Comparison of ENCODE assay signal across 19 mouse cellular contexts in the genomic region with DNA sequence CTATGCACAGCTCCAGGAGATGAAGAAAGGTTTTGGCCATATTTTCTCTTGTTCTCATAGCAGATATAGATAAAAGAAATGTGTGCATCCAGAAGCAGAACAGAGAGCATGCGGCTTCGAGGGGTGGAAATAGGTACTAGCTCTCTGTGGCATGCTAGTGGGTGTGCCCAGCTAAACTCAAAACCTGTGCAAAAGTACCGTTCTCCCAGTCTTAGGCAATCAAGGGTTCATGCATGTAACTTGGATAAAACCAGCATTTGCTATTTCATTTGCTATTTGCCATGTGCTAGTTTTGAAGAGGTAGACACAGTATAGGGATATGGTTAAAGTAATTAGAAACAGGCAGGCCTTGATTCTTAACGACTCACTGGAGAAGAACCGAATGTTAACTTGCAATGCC.
A peak's percentile ranks its signal among the peaks of the same experiment; 100 is the strongest.
DNase-seq lines count a peak whose midpoint lies in the region; ATAC-seq and TF ChIP-seq lines count a peak whose summit lies in the region.
"Had no signal": no experiment of that assay in that cellular context is flagged by ENCODE, and none has a peak within 500 bp of the region (broad histone marks: within the 10 kb centered on the region; RNA-seq: fewer than 3 reads in every experiment).

No protein-coding gene starts in this region.

- no peak overlapping the region for H3K4me2 ChIP-seq in forebrain, embryonic 14.5 days (ENCODE audit: low read length)
- no peak overlapping the region for H3K4me2 ChIP-seq in forebrain, embryonic 12.5 days
- H3K4me2 ChIP-seq in liver, postnatal 0 days (ENCODE audit: low read depth, low read length) = no peak overlapping the region
- H3K4me2 ChIP-seq in midbrain, embryonic 11.5 days = no peak overlapping the region
- H3K4me2 ChIP-seq: embryonic facial prominence, embryonic 15.5 days; heart, embryonic 15.5 days; stomach, embryonic 15.5 days had no signal

- H3K27me3 ChIP-seq in forebrain, embryonic 14.5 days (replicated peaks; ENCODE audit: control insufficient read depth, insufficient read depth, low read length) = no peaks in the 10 kb centered on the region
- no peaks in the 10 kb centered on the region for H3K27me3 ChIP-seq in forebrain, embryonic 12.5 days
- no peaks in the 10 kb centered on the region for H3K27me3 ChIP-seq in megakaryocyte, embryonic 14.5 days (replicated peaks)
- H3K27me3 ChIP-seq in liver, postnatal 0 days (ENCODE audit: insufficient read depth, low read length) = no peaks in the 10 kb centered on the region
- H3K27me3 ChIP-seq in midbrain, embryonic 11.5 days (ENCODE audit: control insufficient read depth, insufficient read depth, low read length) = no peaks in the 10 kb centered on the region
- H3K27me3 ChIP-seq: embryonic facial prominence, embryonic 15.5 days; forebrain, embryonic 13.5 days; heart, embryonic 15.5 days; stomach, embryonic 15.5 days had no signal

- H3K4me3 ChIP-seq in forebrain, embryonic 14.5 days (ENCODE audit: low read depth, low read length) = no peak overlapping the region
- no peak overlapping the region for H3K4me3 ChIP-seq in forebrain, embryonic 12.5 days (replicated peaks)
- peak overlapping the region; percentile 29 for H3K4me3 ChIP-seq in megakaryocyte, embryonic 14.5 days (replicated peaks)
- no peak overlapping the region for H3K4me3 ChIP-seq in liver, postnatal 0 days (ENCODE audit: low read depth, low read length)
- H3K4me3 ChIP-seq in midbrain, embryonic 11.5 days (ENCODE audit: low read depth, low read length) = no peak overlapping the region
- H3K4me3 ChIP-seq: embryonic facial prominence, embryonic 10.5 days; embryonic facial prominence, embryonic 15.5 days; forebrain, embryonic 13.5 days; gastrocnemius, adult 2 months; heart, embryonic 10.5 days; heart, embryonic 15.5 days; midbrain, embryonic 10.5 days; stomach, embryonic 15.5 days had no signal

- TF ChIP-seq EP300 in liver, postnatal 0 days (IDR thresholded peaks at IDR 0.05; ENCODE audit: low read depth) = no peak

- H3K27ac ChIP-seq in forebrain, embryonic 14.5 days (ENCODE audit: low read depth, low read length) = no peak overlapping the region
- H3K27ac ChIP-seq in forebrain, embryonic 12.5 days = no peak overlapping the region
- H3K27ac ChIP-seq in liver, postnatal 0 days (ENCODE audit: low read depth) = no peak overlapping the region
- H3K27ac ChIP-seq in midbrain, embryonic 11.5 days (ENCODE audit: low read depth, low read length) = no peak overlapping the region
- H3K27ac ChIP-seq: embryonic facial prominence, embryonic 10.5 days; embryonic facial prominence, embryonic 15.5 days; forebrain, embryonic 13.5 days; gastrocnemius, adult 2 months; heart, embryonic 10.5 days; heart, embryonic 15.5 days; midbrain, embryonic 10.5 days; stomach, embryonic 15.5 days had no signal

- H3K36me3 ChIP-seq in forebrain, embryonic 14.5 days (ENCODE audit: control insufficient read depth, insufficient read depth, low read length) = no peaks in the 10 kb centered on the region
- no peaks in the 10 kb centered on the region for H3K36me3 ChIP-seq in forebrain, embryonic 12.5 days (replicated peaks)
- peaks cover 5% of the 10 kb centered on the region for H3K36me3 ChIP-seq in megakaryocyte, embryonic 14.5 days (replicated peaks; ENCODE audit: low read length)
- no peaks in the 10 kb centered on the region for H3K36me3 ChIP-seq in liver, postnatal 0 days (replicated peaks; ENCODE audit: insufficient read depth, low read length)
- no peaks in the 10 kb centered on the region for H3K36me3 ChIP-seq in midbrain, embryonic 11.5 days (ENCODE audit: control insufficient read depth, insufficient read depth, low read length)
- H3K36me3 ChIP-seq: embryonic facial prominence, embryonic 10.5 days; embryonic facial prominence, embryonic 15.5 days; G1E; heart, embryonic 10.5 days; heart, embryonic 15.5 days; midbrain, embryonic 10.5 days; stomach, embryonic 15.5 days had no signal

- no peak overlapping the region for H3K9ac ChIP-seq in forebrain, embryonic 14.5 days (ENCODE audit: low read length)
- no peak overlapping the region for H3K9ac ChIP-seq in forebrain, embryonic 12.5 days
- no peak overlapping the region for H3K9ac ChIP-seq in liver, postnatal 0 days (replicated peaks)
- no peak overlapping the region for H3K9ac ChIP-seq in midbrain, embryonic 11.5 days (ENCODE audit: low read length)
- H3K9ac ChIP-seq: embryonic facial prominence, embryonic 15.5 days; forebrain, embryonic 13.5 days; heart, embryonic 15.5 days; stomach, embryonic 15.5 days had no signal

- DNase-seq in forebrain, embryonic 14.5 days (ENCODE audit: low spot score) = no peak
- no peak for DNase-seq in liver, postnatal 0 days
- no peak for DNase-seq in midbrain, embryonic 11.5 days (ENCODE audit: low spot score, missing footprints)
- no peak for DNase-seq in frontal cortex, postnatal 36 days (ENCODE audit: low spot score in 2 of 2)
- DNase-seq: cerebellum, adult 8-10 months; cerebellum, postnatal 25 days; right cerebral cortex, postnatal 25 days had no signal

- no peaks in the 10 kb centered on the region for H3K9me3 ChIP-seq in forebrain, embryonic 14.5 days (replicated peaks; ENCODE audit: control insufficient read depth, low read length)
- no peaks in the 10 kb centered on the region for H3K9me3 ChIP-seq in forebrain, embryonic 12.5 days
- no peaks in the 10 kb centered on the region for H3K9me3 ChIP-seq in megakaryocyte, embryonic 14.5 days
- no peaks in the 10 kb centered on the region for H3K9me3 ChIP-seq in liver, postnatal 0 days (ENCODE audit: low read length)
- no peaks in the 10 kb centered on the region for H3K9me3 ChIP-seq in midbrain, embryonic 11.5 days (ENCODE audit: control insufficient read depth, low read length)
- H3K9me3 ChIP-seq: embryonic facial prominence, embryonic 10.5 days; embryonic facial prominence, embryonic 15.5 days; forebrain, embryonic 13.5 days; G1E; heart, embryonic 10.5 days; heart, embryonic 15.5 days; midbrain, embryonic 10.5 days; stomach, embryonic 15.5 days had no signal

- WGBS in forebrain, embryonic 14.5 days = 76% methylated on average over 5 of the region's 5 CpGs
- WGBS in forebrain, embryonic 12.5 days = 87% methylated on average over 5 of the region's 5 CpGs
- 72% methylated on average over 5 of the region's 5 CpGs for WGBS in liver, postnatal 0 days (ENCODE audit: insufficient replicate concordance)
- 89% methylated on average over 5 of the region's 5 CpGs for whole genome bisulfite sequencing in midbrain, embryonic 11.5 days

- TF ChIP-seq CTCF in liver, postnatal 0 days (IDR thresholded peaks at IDR 0.05; ENCODE audit: low read depth) = no peak

- H3K4me1 ChIP-seq in forebrain, embryonic 14.5 days (ENCODE audit: control insufficient read depth, insufficient read depth, low read length) = peaks cover 11% of the 10 kb centered on the region; the same call in 1 of the 2 replicates
- H3K4me1 ChIP-seq in forebrain, embryonic 12.5 days = peaks cover 14% of the 10 kb centered on the region
- peaks cover 77% of the 10 kb centered on the region for H3K4me1 ChIP-seq in megakaryocyte, embryonic 14.5 days
- no peaks in the 10 kb centered on the region for H3K4me1 ChIP-seq in liver, postnatal 0 days (ENCODE audit: insufficient read depth)
- H3K4me1 ChIP-seq in midbrain, embryonic 11.5 days (ENCODE audit: control insufficient read depth, insufficient read depth, low read length) = no peaks in the 10 kb centered on the region; the same call in 1 of the 2 replicates
- H3K4me1 ChIP-seq: heart, embryonic 10.5 days; stomach, embryonic 15.5 days had no signal

- 0 out of 2 replicates have a peak, but pooled peaks have one; percentile 29 for ATAC-seq in forebrain, embryonic 14.5 days
- ATAC-seq in forebrain, embryonic 12.5 days (ENCODE audit: low FRiP score) = no peak
- ATAC-seq in megakaryocyte, adult 5-6 weeks (ENCODE audit: poor library complexity, severe bottlenecking) = no peak
- ATAC-seq in liver, postnatal 0 days = peak; percentile 65
- no peak for ATAC-seq in midbrain, embryonic 11.5 days (ENCODE audit: low FRiP score)

Comparison
In these comparisons a context has a peak if more than half of its experiments do, and no peak if none do; other contexts are left out.
1. ATAC-seq: peak in forebrain, embryonic 14.5 days (single experiment) and liver, postnatal 0 days (single experiment); none in forebrain, embryonic 12.5 days (single experiment), megakaryocyte, adult 5-6 weeks (single experiment) and midbrain, embryonic 11.5 days (single experiment).